Mouse (Mus musculus) kidney, postnatal 0 days (tissue): ENCODE measurements at regions not wholly inside any gene's neighbourhood (a gene's known extent, or its start where the extent isn't known, plus 50 kb on each side); places are given as distances from the start of the nearest gene placed in this dataset.

Experiments
- ATAC-seq: fragments of 200-750 bp; cut with Nextera tagmentation; replicated peaks from 2 replicates; pipeline ENCODE4 v1.8.0; 2017; ENCODE audit warnings: low read depth, moderate number of reproducible peaks, moderate TSS enrichment, moderate library complexity; ENCODE audit not compliant: low FRiP score
- DNase-seq: peaks from one replicate; pipeline ENCODE4 v3.0.0-alpha.2; 2016; ENCODE audit warnings: low spot score
- H3K27ac ChIP-seq: fragments of 300-500 bp; sonication (generic); 2 replicates; pipeline ENCODE4 v1.5.1; 2014; ENCODE audit warnings: mild to moderate bottlenecking
- H3K27me3 ChIP-seq: fragments of 300-500 bp; sonication (generic); 2 replicates; pipeline ENCODE4 v1.6.1; 2014; ENCODE audit warnings: low read length, mixed read lengths; ENCODE audit not compliant: insufficient read depth
- H3K36me3 ChIP-seq: fragments of 300-500 bp; sonication (generic); 2 replicates; pipeline ENCODE4 v1.6.1; 2014; ENCODE audit warnings: low read length, mixed read lengths; ENCODE audit not compliant: insufficient read depth
- H3K4me1 ChIP-seq: fragments of 300-500 bp; sonication (generic); replicated peaks from 2 replicates; pipeline ENCODE4 v1.6.1; 2014; ENCODE audit warnings: antibody characterized with exemption, low read length, mixed read lengths; ENCODE audit not compliant: insufficient read depth
- H3K4me2 ChIP-seq: fragments of 300-500 bp; sonication (generic); 2 replicates; pipeline ENCODE4 v1.6.1; 2014; ENCODE audit warnings: mild to moderate bottlenecking, low read length, moderate library complexity, mixed read lengths
- H3K4me3 ChIP-seq: fragments of 300-500 bp; sonication (generic); replicated peaks from 2 replicates; pipeline ENCODE4 v1.5.1; 2014; ENCODE audit warnings: low read depth, low read length
- H3K9ac ChIP-seq: fragments of 300-500 bp; sonication (generic); 2 replicates; pipeline ENCODE4 v1.6.1; 2014; ENCODE audit warnings: low read depth, low read length
- H3K9me3 ChIP-seq: fragments of 300-500 bp; sonication (generic); replicated peaks from 2 replicates; pipeline ENCODE4 v1.6.1; 2016; ENCODE audit warnings: low read length, inconsistent platforms, mixed read lengths
- CTCF ChIP-seq: IDR thresholded peaks from 2 replicates; pipeline ENCODE4 v1.5.1; 2016; ENCODE audit warnings: antibody characterized with exemption, low read depth, mild to moderate bottlenecking, moderate library complexity
- WGBS: fragments of 180-500 bp; shearing (Covaris S2); extraction: QIAGEN DNeasy Blood & Tissue Kit; methylation state at CpG from one replicate; pipeline ENCODE4 v1.1.7; 2014; 5-methylcytosine and 5-hydroxymethylcytosine counted together

DNA sequence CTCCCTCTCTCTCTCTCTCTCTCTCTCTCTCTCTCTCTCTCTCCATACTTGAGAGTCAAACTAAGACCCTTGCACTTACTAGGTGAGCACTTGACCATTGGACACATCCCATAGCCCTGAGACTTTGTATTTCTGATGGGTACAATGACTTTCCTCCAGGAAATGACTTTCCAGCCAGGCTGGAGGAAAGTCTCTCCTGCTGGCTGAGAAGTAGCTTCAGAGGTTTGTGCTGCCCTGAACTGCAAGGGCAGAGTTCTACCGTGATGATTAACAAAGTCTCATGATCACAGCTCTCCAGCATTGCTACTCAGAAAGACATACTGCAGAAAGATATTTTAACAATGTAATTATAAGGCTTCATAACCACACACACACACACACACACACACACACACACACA is 98.2 kb upstream of the Pcdh8 start:
- no peak overlapping the region for H3K4me3 ChIP-seq
- WGBS = 45% methylated on average over 1 of the region's 1 CpGs
- no peak overlapping the region for H3K4me2 ChIP-seq
- no peaks in the 10 kb centered on the region for H3K27me3 ChIP-seq
- H3K9me3 ChIP-seq = no peaks in the 10 kb centered on the region
- H3K9ac ChIP-seq = no peak overlapping the region
- no peaks in the 10 kb centered on the region for H3K4me1 ChIP-seq
- peak; percentile 63; the same call in 1 of the 2 replicates for ATAC-seq
- no peaks in the 10 kb centered on the region for H3K36me3 ChIP-seq
- H3K27ac ChIP-seq = no peak overlapping the region
- peak; percentile 5 for DNase-seq
- no peak for TF ChIP-seq CTCF

DNA sequence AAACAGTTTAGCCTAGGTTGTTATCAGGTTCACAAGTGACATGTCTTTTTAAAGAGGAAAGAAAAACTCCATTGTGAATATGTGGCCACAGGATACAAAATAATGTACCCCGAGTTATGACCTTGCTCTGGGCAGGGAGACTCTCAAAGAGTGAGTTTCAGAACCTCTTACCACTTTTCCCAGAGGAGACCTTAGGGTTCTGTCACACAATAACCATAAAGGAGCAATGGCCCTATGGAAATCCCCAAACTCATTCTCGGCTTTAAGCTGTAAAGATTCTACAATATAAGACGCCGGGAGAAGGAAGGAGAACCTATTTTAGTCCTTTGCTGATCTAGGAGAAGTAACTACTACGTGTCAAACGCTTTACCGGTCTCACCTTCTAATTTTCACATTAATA is 85.1 kb upstream of the Pcdh8 start:
- Histone ChIP-seq H3K4me2 (no peak overlapping the region), H3K27me3 (no peaks in the 10 kb centered on the region), H3K9me3 (no peaks in the 10 kb centered on the region), H3K4me1 (no peaks in the 10 kb centered on the region), H3K27ac (no peak overlapping the region), H3K36me3 (no peaks in the 10 kb centered on the region), H3K9ac (no peak overlapping the region), H3K4me3 (no peak overlapping the region)
- no peak for DNase-seq
- WGBS = 87% methylated on average over 7 of the region's 7 CpGs
- ATAC-seq = no peak
- no peak for TF ChIP-seq CTCF

- H3K4me3 ChIP-seq = no peak overlapping the region
- DNase-seq = no peak
- H3K9ac ChIP-seq = no peak overlapping the region
- no peaks in the 10 kb centered on the region for H3K27me3 ChIP-seq
- whole genome bisulfite sequencing = 84% methylated on average over 5 of the region's 5 CpGs
- ATAC-seq = no peak
- H3K4me1 ChIP-seq = no peaks in the 10 kb centered on the region
- H3K27ac ChIP-seq = no peak overlapping the region
- no peaks in the 10 kb centered on the region for H3K9me3 ChIP-seq
- H3K36me3 ChIP-seq = no peaks in the 10 kb centered on the region
- no peak overlapping the region for H3K4me2 ChIP-seq
- TF ChIP-seq CTCF = no peak
Observed at GRCm38 (mm10) chr14:79854216-79854615, 83.1 kb upstream of the Pcdh8 start.

- 61% methylated on average over 10 of the region's 10 CpGs for WGBS
- no peak for TF ChIP-seq CTCF
- H3K4me3 ChIP-seq = no peak overlapping the region
- DNase-seq = no peak
- H3K9me3 ChIP-seq = no peaks in the 10 kb centered on the region
- H3K27me3 ChIP-seq = no peaks in the 10 kb centered on the region
- H3K4me2 ChIP-seq = no peak overlapping the region
- no peaks in the 10 kb centered on the region for H3K36me3 ChIP-seq
- no peak for ATAC-seq
- H3K27ac ChIP-seq = no peak overlapping the region
- H3K9ac ChIP-seq = no peak overlapping the region
- H3K4me1 ChIP-seq = no peaks in the 10 kb centered on the region
Observed at GRCm38 (mm10) chr14:79852683-79853082, 81.6 kb upstream of the Pcdh8 start.

DNA sequence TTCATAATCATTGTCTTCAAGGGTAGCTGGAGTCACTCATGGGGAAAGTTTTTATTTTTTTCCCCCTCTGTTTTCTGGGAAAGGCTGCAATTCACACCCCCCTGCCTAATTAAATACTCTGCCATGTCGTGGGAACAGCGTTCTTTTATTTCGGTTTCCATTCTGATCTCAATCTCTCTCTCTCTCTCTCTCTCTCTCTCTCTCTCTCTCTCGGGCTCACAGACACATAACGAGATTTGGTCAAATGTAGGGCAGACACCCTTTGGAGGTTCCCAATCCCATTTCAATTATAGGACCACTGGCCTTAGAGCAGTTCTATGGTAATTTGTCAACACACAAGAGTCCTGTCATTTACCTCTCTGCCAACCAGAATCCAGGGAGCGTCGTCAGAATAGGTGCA is 80.7 kb upstream of the Pcdh8 start:
- Histone ChIP-seq H3K36me3 (no peaks in the 10 kb centered on the region), H3K27ac (no peak overlapping the region), H3K27me3 (no peaks in the 10 kb centered on the region), H3K9me3 (no peaks in the 10 kb centered on the region), H3K4me2 (no peak overlapping the region), H3K4me3 (no peak overlapping the region), H3K9ac (no peak overlapping the region), H3K4me1 (no peaks in the 10 kb centered on the region)
- WGBS = 65% methylated on average over 7 of the region's 7 CpGs
- no peak for ATAC-seq
- no peak for TF ChIP-seq CTCF
- DNase-seq = no peak

- 51% methylated on average over 10 of the region's 10 CpGs for WGBS
- no peak overlapping the region for H3K4me2 ChIP-seq
- no peak for DNase-seq
- no peaks in the 10 kb centered on the region for H3K36me3 ChIP-seq
- H3K4me1 ChIP-seq = no peaks in the 10 kb centered on the region
- H3K4me3 ChIP-seq = no peak overlapping the region
- no peak overlapping the region for H3K27ac ChIP-seq
- H3K27me3 ChIP-seq = no peaks in the 10 kb centered on the region
- ATAC-seq = no peak
- H3K9ac ChIP-seq = no peak overlapping the region
- TF ChIP-seq CTCF = no peak
- H3K9me3 ChIP-seq = no peaks in the 10 kb centered on the region
Observed at GRCm38 (mm10) chr14:79851231-79851630, 80.1 kb upstream of the Pcdh8 start.

DNA sequence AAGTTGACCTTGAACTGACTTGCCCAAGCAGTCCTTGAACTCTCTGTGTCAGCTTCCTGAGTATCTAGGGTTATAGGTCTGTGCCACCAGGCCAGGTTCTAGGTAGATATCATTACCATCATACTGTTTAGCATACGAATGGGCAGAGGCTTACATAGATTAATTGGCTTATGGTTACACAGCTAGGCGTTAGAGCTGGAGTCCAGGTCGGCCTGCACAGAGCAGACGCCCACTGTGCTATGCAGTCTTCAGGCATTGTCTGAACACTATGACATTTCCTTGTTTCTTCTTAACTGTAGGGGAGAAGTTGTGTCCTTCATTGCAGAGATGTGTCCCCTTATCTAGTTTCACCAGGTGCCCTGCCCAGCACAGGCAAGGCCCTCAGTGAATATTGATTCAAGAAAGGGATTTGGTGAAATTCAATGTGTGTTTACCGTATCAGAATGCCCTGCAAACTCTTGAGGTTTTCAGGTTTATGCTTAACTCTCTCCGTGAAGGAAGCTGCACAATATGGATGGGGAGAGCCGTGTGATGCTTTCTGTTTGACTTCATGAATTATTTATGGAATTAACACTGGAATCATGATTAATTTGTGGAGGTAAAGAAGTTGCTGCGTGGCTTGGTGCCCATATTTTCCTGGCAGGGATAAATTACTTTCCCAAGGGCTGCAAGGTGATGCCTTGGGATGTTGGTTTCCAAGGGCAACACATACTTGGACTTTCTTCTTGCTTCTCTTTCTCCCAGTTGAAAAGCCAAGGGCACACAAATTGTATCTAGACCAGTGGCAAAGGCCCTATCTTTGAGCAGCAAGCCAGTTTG is 78.7 kb upstream of the Pcdh8 start:
- no peak for DNase-seq
- Histone ChIP-seq H3K4me2 (no peak overlapping the region), H3K27me3 (no peaks in the 10 kb centered on the region), H3K4me1 (no peaks in the 10 kb centered on the region), H3K36me3 (no peaks in the 10 kb centered on the region), H3K4me3 (no peak overlapping the region), H3K9ac (no peak overlapping the region), H3K9me3 (no peaks in the 10 kb centered on the region), H3K27ac (no peak overlapping the region)
- 77% methylated on average over 8 of the region's 8 CpGs for WGBS
- TF ChIP-seq CTCF = no peak
- no peak for ATAC-seq
